Mouse (Mus musculus) lung, postnatal 14 days (tissue): ENCODE results near the gene Slc35a2.
"Not testable (repeated sequence)": the region's sequence is repeated elsewhere in the genome, so short reads cannot be mapped to it uniquely, and the experiment has no call there.

Source experiments
- DNase-seq: peaks from one replicate; pipeline ENCODE4 v3.0.0; 2021

Slc35a2 gene

GRCm38 (mm10) chrX:7909242-7909641 is 25.4 kb downstream of the Slc35a2 start, which contains the start of gene Gm10490:
Gene Gm10490, plus strand, starts transcription at chrX:7909542.
- not testable (repeated sequence) for DNase-seq

DNA sequence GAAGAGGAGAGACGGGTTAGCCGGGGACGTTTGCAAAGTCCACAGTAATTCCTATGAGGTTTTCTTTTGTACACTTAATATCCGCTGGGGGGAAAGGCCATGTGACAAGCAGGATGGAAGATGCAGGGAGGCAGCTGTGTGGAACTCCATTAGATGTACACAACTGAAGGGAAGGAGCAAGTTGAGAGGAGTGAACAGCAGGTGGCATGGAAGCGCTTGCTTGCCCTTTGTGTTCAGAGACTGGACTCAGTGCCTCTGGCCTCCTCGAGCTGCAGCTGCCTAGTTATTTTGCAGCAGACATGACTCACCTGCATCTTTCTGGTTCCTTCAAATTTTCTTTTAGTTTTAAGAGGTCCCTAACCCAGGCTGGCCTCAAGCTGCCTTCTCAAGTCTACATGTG is 26.6 kb downstream of the Slc35a2 start:
- no peak for DNase-seq

GRCm38 (mm10) chrX:7915669-7916068 is 31.8 kb downstream of the Slc35a2 start:
- peak; percentile 18 for DNase-seq

- not testable (repeated sequence) for DNase-seq
Measured at GRCm38 (mm10) chrX:7917960-7918359, 34.1 kb downstream of the Slc35a2 start.

- DNase-seq: no peak
Measured at GRCm38 (mm10) chrX:7919601-7920383, 36.0 kb downstream of the Slc35a2 start, which contains the start of gene Pcsk1n. Gene Pcsk1n, plus strand, starts transcription at chrX:7919822.

- no peak for DNase-seq
Measured at GRCm38 (mm10) chrX:7922032-7922431, 38.2 kb downstream of the Slc35a2 start.

- no peak for DNase-seq
Measured at GRCm38 (mm10) chrX:7926266-7926665, 42.4 kb downstream of the Slc35a2 start.

- DNase-seq: no peak
Measured at GRCm38 (mm10) chrX:7927116-7927515, 43.3 kb downstream of the Slc35a2 start.

- DNase-seq: no peak
Measured at GRCm38 (mm10) chrX:7928270-7928790, 44.5 kb downstream of the Slc35a2 start, which contains the start of gene Eras. Gene Eras, minus strand, starts transcription at chrX:7928607.

GRCm38 (mm10) chrX:7936874-7937273 is 53.0 kb downstream of the Slc35a2 start:
- DNase-seq: no peak

- no peak for DNase-seq
Measured at GRCm38 (mm10) chrX:7937667-7938066, 53.8 kb downstream of the Slc35a2 start.
